Mouse (Mus musculus): ENCODE results near the gene Ugt3a1.
"Not testable (repeated sequence)": the region's sequence is repeated elsewhere in the genome, so short reads cannot be mapped to it uniquely, and the experiment has no call there.

The Ugt3a1 gene

GRCm38 (mm10) chr15:9276838-9277295 lies at the start of gene Ugt3a1:
Ugt3a1 (plus strand) TSS chr15:9276888.
- DNase-seq (ENCODE audit: low spot score): no peak

- DNase-seq (ENCODE audit: low spot score): not testable (repeated sequence)
Measured at GRCm38 (mm10) chr15:9230917-9231316, 45.8 kb upstream of the Ugt3a1 start.

- DNase-seq (ENCODE audit: low spot score): no peak
Measured at GRCm38 (mm10) chr15:9246345-9246744, 30.3 kb upstream of the Ugt3a1 start.

GRCm38 (mm10) chr15:9252891-9253290 lies 23.8 kb upstream of the Ugt3a1 start:
- no peak for DNase-seq (ENCODE audit: low spot score)

- DNase-seq (ENCODE audit: low spot score): no peak
Measured at GRCm38 (mm10) chr15:9260621-9261020, 16.1 kb upstream of the Ugt3a1 start.

GRCm38 (mm10) chr15:9271876-9272275 lies 4.8 kb upstream of the Ugt3a1 start:
- no peak for DNase-seq (ENCODE audit: low spot score)

GRCm38 (mm10) chr15:9279026-9279425 lies 2.3 kb downstream of the Ugt3a1 start:
- no peak for DNase-seq (ENCODE audit: low spot score)

GRCm38 (mm10) chr15:9279596-9279995 lies 2.9 kb downstream of the Ugt3a1 start:
- no peak for DNase-seq (ENCODE audit: low spot score)

- DNase-seq (ENCODE audit: low spot score): no peak
Measured at GRCm38 (mm10) chr15:9283165-9283564, 6.5 kb downstream of the Ugt3a1 start.

- DNase-seq (ENCODE audit: low spot score): no peak
Measured at GRCm38 (mm10) chr15:9289660-9290059, 13.0 kb downstream of the Ugt3a1 start.

GRCm38 (mm10) chr15:9305978-9306692 lies 29.4 kb downstream of the Ugt3a1 start:
- DNase-seq (ENCODE audit: low spot score): no peak

GRCm38 (mm10) chr15:9334596-9334995 lies 57.9 kb downstream of the Ugt3a1 start:
- DNase-seq (ENCODE audit: low spot score): no peak

- no peak for DNase-seq (ENCODE audit: low spot score)
Measured at GRCm38 (mm10) chr15:9335341-9335740, 58.7 kb downstream of the Ugt3a1 start, which contains the start of gene Ugt3a2. Ugt3a2 (plus strand) TSS chr15:9335550.

GRCm38 (mm10) chr15:9336616-9337015 lies 59.9 kb downstream of the Ugt3a1 start:
- DNase-seq (ENCODE audit: low spot score): no peak

GRCm38 (mm10) chr15:9337021-9337420 lies 60.3 kb downstream of the Ugt3a1 start:
- DNase-seq (ENCODE audit: low spot score): no peak

- DNase-seq (ENCODE audit: low spot score): no peak
Measured at GRCm38 (mm10) chr15:9348739-9349138, 72.1 kb downstream of the Ugt3a1 start.

- no peak for DNase-seq (ENCODE audit: low spot score)
Measured at GRCm38 (mm10) chr15:9362801-9363200, 86.1 kb downstream of the Ugt3a1 start.

All from layer of hippocampus, adult 9-10 months (tissue).